Mouse (Mus musculus): ENCODE data around the gene Zfp941.

DNA sequence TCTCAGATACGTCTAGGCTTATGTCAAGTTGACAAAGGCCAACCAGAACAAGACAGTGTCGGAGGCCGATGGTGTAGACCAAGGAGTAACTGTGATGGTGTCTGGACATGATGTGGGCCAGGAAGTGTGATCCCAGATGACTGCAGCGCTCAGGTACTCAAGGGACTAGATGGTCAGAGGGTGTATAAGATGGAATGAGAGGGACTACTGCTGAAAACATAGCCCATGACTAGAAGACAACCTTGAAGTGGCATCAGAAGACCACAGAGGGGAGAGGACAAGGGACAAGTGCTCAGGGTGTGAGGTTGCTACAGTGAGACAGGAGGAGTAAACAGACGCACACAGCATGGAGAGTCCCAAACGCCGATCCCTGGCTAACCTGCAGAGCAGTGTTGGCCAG lies 21.8 kb upstream of the Zfp941 start:
- TF ChIP-seq CTCF (IDR thresholded peaks at IDR 0.05; ENCODE audit: extremely low read depth, insufficient read length, insufficient replicate concordance, low read depth, low read length) (no peak), POLR2A (IDR thresholded peaks at IDR 0.05; ENCODE audit: low read depth, low read length) (no peak)
